Mouse (Mus musculus): ENCODE results near the gene Ninj1. TPM values are rescaled to one million over a fixed set of nuclear protein-coding genes. Genes with fewer than 3 reads are reported as not detected.

Gene Ninj1
- polyA plus RNA-seq, 1 experiment from 2014 or later: 40.0 TPM

- Histone ChIP-seq H3K36me3 (no peaks in the 10 kb centered on the region), H3K9ac (peak overlapping the region; percentile 74), H3K4me3 (replicated peaks) (peak overlapping the region; percentile 68), H3K4me1 (replicated peaks) (peaks cover 37% of the 10 kb centered on the region), H3K4me2 (peak overlapping the region; percentile 93), H3K27ac (peak overlapping the region; percentile 26; the same call in 1 of the 2 replicates), H3K9me3 (replicated peaks) (no peaks in the 10 kb centered on the region), H3K27me3 (peaks cover 24% of the 10 kb centered on the region)
- 1% methylated on average over 17 of the region's 17 CpGs for WGBS (ENCODE audit: insufficient replicate concordance)
- peak; percentile 71 for ATAC-seq (ENCODE audit: low read depth)
- DNase-seq: no peak
These were observed 28.9 kb downstream of the Ninj1 start for GRCm38 (mm10) chr13:49216220-49216552.

- H3K27me3 ChIP-seq: peaks cover 24% of the 10 kb centered on the region
- no peak overlapping the region for H3K4me3 ChIP-seq (replicated peaks)
- H3K36me3 ChIP-seq: no peaks in the 10 kb centered on the region
- peak overlapping the region; percentile 74; the same call in 1 of the 2 replicates for H3K9ac ChIP-seq
- H3K27ac ChIP-seq: no peak overlapping the region
- no peaks in the 10 kb centered on the region for H3K9me3 ChIP-seq (replicated peaks)
- peak overlapping the region; percentile 93 for H3K4me2 ChIP-seq
- peaks cover 37% of the 10 kb centered on the region for H3K4me1 ChIP-seq (replicated peaks)
- ATAC-seq (ENCODE audit: low read depth): no peak
- 65% methylated on average over 9 of the region's 9 CpGs for WGBS (ENCODE audit: insufficient replicate concordance)
- DNase-seq: no peak
These were observed 29.7 kb downstream of the Ninj1 start for GRCm38 (mm10) chr13:49216808-49217561.

- Histone ChIP-seq H3K36me3 (no peaks in the 10 kb centered on the region), H3K4me2 (no peak overlapping the region), H3K27ac (no peak overlapping the region), H3K4me1 (replicated peaks) (peaks cover 32% of the 10 kb centered on the region), H3K4me3 (replicated peaks) (no peak overlapping the region), H3K9ac (no peak overlapping the region), H3K9me3 (replicated peaks) (no peaks in the 10 kb centered on the region), H3K27me3 (peaks cover 24% of the 10 kb centered on the region)
- DNase-seq (no peak), ATAC-seq (ENCODE audit: low read depth) (no peak)
- WGBS (ENCODE audit: insufficient replicate concordance): 63% methylated on average over 3 of the region's 3 CpGs
These were observed 31.4 kb downstream of the Ninj1 start for GRCm38 (mm10) chr13:49218651-49219050.

- WGBS (ENCODE audit: insufficient replicate concordance): 58% methylated on average over 4 of the region's 4 CpGs
- Histone ChIP-seq H3K4me3 (replicated peaks) (no peak overlapping the region), H3K9ac (no peak overlapping the region), H3K27ac (no peak overlapping the region), H3K9me3 (replicated peaks) (no peaks in the 10 kb centered on the region), H3K4me2 (no peak overlapping the region), H3K4me1 (replicated peaks) (peaks cover 32% of the 10 kb centered on the region), H3K27me3 (peaks cover 28% of the 10 kb centered on the region), H3K36me3 (no peaks in the 10 kb centered on the region)
- DNase-seq: no peak
- ATAC-seq (ENCODE audit: low read depth): no peak
These were observed 32.1 kb downstream of the Ninj1 start for GRCm38 (mm10) chr13:49219367-49219766.

GRCm38 (mm10) chr13:49220912-49221311 is 33.6 kb downstream of the Ninj1 start:
- WGBS (ENCODE audit: insufficient replicate concordance): 28% methylated on average over 5 of the region's 5 CpGs
- no peaks in the 10 kb centered on the region for H3K36me3 ChIP-seq
- H3K27me3 ChIP-seq: peaks cover 20% of the 10 kb centered on the region; the same call in 1 of the 2 replicates
- ATAC-seq (ENCODE audit: low read depth) (no peak), DNase-seq (no peak)
- H3K9me3 ChIP-seq (replicated peaks): no peaks in the 10 kb centered on the region
- no peak overlapping the region for H3K4me2 ChIP-seq
- no peak overlapping the region for H3K9ac ChIP-seq
- H3K4me1 ChIP-seq (replicated peaks): peaks cover 18% of the 10 kb centered on the region
- no peak overlapping the region for H3K27ac ChIP-seq
- H3K4me3 ChIP-seq (replicated peaks): no peak overlapping the region

GRCm38 (mm10) chr13:49224314-49224713 is 37.0 kb downstream of the Ninj1 start:
- H3K4me2 ChIP-seq: no peak overlapping the region
- 31% methylated on average over 10 of the region's 10 CpGs for WGBS (ENCODE audit: insufficient replicate concordance)

GRCm38 (mm10) chr13:49224729-49225128 is 37.4 kb downstream of the Ninj1 start:
- 0 out of 2 replicates have a peak, but pooled peaks cover 5% of the 10 kb centered on the region for H3K4me1 ChIP-seq (replicated peaks)
- ATAC-seq (ENCODE audit: low read depth): no peak
- H3K4me2 ChIP-seq: no peak overlapping the region
- H3K36me3 ChIP-seq: no peaks in the 10 kb centered on the region
- H3K27ac ChIP-seq: no peak overlapping the region
- peaks cover 10% of the 10 kb centered on the region; the same call in 1 of the 2 replicates for H3K27me3 ChIP-seq
- H3K4me3 ChIP-seq (replicated peaks): no peak overlapping the region
- no peak for DNase-seq
- no peak overlapping the region for H3K9ac ChIP-seq
- H3K9me3 ChIP-seq (replicated peaks): no peaks in the 10 kb centered on the region
- 44% methylated on average over 6 of the region's 6 CpGs for WGBS (ENCODE audit: insufficient replicate concordance)

More at GRCm38 (mm10) chr13:49224314-49224713, 37.0 kb downstream of the Ninj1 start:
- Histone ChIP-seq H3K4me1 (replicated peaks) (0 out of 2 replicates have a peak, but pooled peaks cover 5% of the 10 kb centered on the region), H3K27ac (no peak overlapping the region), H3K36me3 (no peaks in the 10 kb centered on the region), H3K9ac (no peak overlapping the region), H3K27me3 (peaks cover 10% of the 10 kb centered on the region; the same call in 1 of the 2 replicates), H3K9me3 (replicated peaks) (no peaks in the 10 kb centered on the region), H3K4me3 (replicated peaks) (no peak overlapping the region)
- DNase-seq (no peak), ATAC-seq (ENCODE audit: low read depth) (no peak)

- Histone ChIP-seq H3K9ac (no peak overlapping the region), H3K36me3 (no peaks in the 10 kb centered on the region), H3K4me3 (replicated peaks) (no peak overlapping the region), H3K4me2 (no peak overlapping the region), H3K9me3 (replicated peaks) (no peaks in the 10 kb centered on the region), H3K27ac (no peak overlapping the region), H3K27me3 (peaks cover 10% of the 10 kb centered on the region; the same call in 1 of the 2 replicates), H3K4me1 (replicated peaks) (0 out of 2 replicates have a peak, but pooled peaks cover 5% of the 10 kb centered on the region)
- DNase-seq: no peak
- WGBS (ENCODE audit: insufficient replicate concordance): 58% methylated on average over 3 of the region's 3 CpGs
- ATAC-seq (ENCODE audit: low read depth): no peak
These were observed 37.9 kb downstream of the Ninj1 start for GRCm38 (mm10) chr13:49225159-49225558.

GRCm38 (mm10) chr13:49225633-49226032 is 38.3 kb downstream of the Ninj1 start:
- Histone ChIP-seq H3K4me2 (no peak overlapping the region), H3K27me3 (peaks cover 10% of the 10 kb centered on the region; the same call in 1 of the 2 replicates), H3K4me3 (replicated peaks) (no peak overlapping the region), H3K4me1 (replicated peaks) (0 out of 2 replicates have a peak, but pooled peaks cover 5% of the 10 kb centered on the region), H3K27ac (no peak overlapping the region), H3K9me3 (replicated peaks) (no peaks in the 10 kb centered on the region), H3K9ac (no peak overlapping the region), H3K36me3 (no peaks in the 10 kb centered on the region)
- DNase-seq (no peak), ATAC-seq (ENCODE audit: low read depth) (no peak)
- 42% methylated on average over 4 of the region's 4 CpGs for WGBS (ENCODE audit: insufficient replicate concordance)

GRCm38 (mm10) chr13:49233792-49234572 is 46.7 kb downstream of the Ninj1 start:
- H3K4me2 ChIP-seq: no peak overlapping the region
- no peaks in the 10 kb centered on the region for H3K9me3 ChIP-seq (replicated peaks)
- no peak overlapping the region for H3K4me3 ChIP-seq (replicated peaks)
- DNase-seq (no peak), ATAC-seq (ENCODE audit: low read depth) (no peak)
- WGBS (ENCODE audit: insufficient replicate concordance): 80% methylated on average over 8 of the region's 8 CpGs
- H3K27ac ChIP-seq: no peak overlapping the region
- 0 out of 2 replicates have a peak, but pooled peaks cover 2% of the 10 kb centered on the region for H3K4me1 ChIP-seq (replicated peaks)
- H3K36me3 ChIP-seq: no peaks in the 10 kb centered on the region
- no peak overlapping the region for H3K9ac ChIP-seq
- H3K27me3 ChIP-seq: no peaks in the 10 kb centered on the region

GRCm38 (mm10) chr13:49234711-49235110 is 47.4 kb downstream of the Ninj1 start:
- Histone ChIP-seq H3K4me3 (replicated peaks) (no peak overlapping the region), H3K9ac (no peak overlapping the region), H3K4me2 (no peak overlapping the region), H3K9me3 (replicated peaks) (no peaks in the 10 kb centered on the region), H3K36me3 (no peaks in the 10 kb centered on the region), H3K27ac (no peak overlapping the region), H3K27me3 (no peaks in the 10 kb centered on the region), H3K4me1 (replicated peaks) (0 out of 2 replicates have a peak, but pooled peaks cover 2% of the 10 kb centered on the region)
- DNase-seq (no peak), ATAC-seq (ENCODE audit: low read depth) (no peak)
- WGBS (ENCODE audit: insufficient replicate concordance): 72% methylated on average over 4 of the region's 4 CpGs

Data from liver, embryonic 13.5 days (tissue).